Mouse (Mus musculus) spleen, adult 2 months (tissue): ENCODE results near the gene App.

Experiments used
- CTCF ChIP-seq: fragments of 200-500 bp; IDR thresholded peaks from 2 replicates; pipeline ENCODE4 v1.5.1; 2011; ENCODE audit warnings: mild to moderate bottlenecking, inconsistent platforms; ENCODE audit not compliant: insufficient read depth, insufficient read length, insufficient replicate concordance; ENCODE audit errors: extremely low read depth
- POLR2A ChIP-seq: fragments of 200-500 bp; IDR thresholded peaks from 2 replicates; pipeline ENCODE4 v1.6.1; 2011; ENCODE audit warnings: low read depth, low read length, inconsistent platforms

DNA sequence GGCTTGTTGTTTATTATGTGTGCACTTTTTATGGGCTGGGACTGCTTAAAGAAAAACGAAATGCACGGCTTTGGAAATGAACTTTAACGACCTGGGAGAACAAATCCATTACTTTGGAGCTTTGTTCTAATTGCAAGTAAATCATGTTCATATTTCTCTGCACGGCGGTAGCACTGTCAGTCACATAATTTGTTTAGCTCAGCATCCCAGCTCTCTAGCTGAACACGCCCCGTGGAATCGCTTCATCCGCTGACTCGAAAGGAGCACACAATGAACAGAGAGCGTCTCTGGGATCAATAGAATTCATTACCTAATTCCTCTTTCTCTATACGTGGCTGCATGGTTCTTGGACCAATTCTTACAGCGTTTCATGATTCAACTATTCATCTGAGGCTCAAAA, 207.5 kb downstream of the App start:
- no peak for TF ChIP-seq CTCF
- TF ChIP-seq POLR2A, result no peak
